Mouse (Mus musculus) heart, embryonic 12.5 days (tissue): ENCODE measurements around the gene Sox13. TPM values are rescaled to one million over a fixed set of nuclear protein-coding genes. Genes with fewer than 3 reads are reported as not detected.

Source experiments
- polyA plus RNA-seq: library from polyadenylated mRNA; unstranded; fragments of >200 nt; fragmentation: Nextera tagmentation; extraction: Ambion mirVana; gene quantifications from 2 replicates; pipeline ENCODE4 v1.2.1, GENCODE M21; 2016

Gene Sox13
- polyA plus RNA-seq, 1 experiment from 2014 or later = 6.8 TPM

Other genes with a start within 250 kb of the Sox13 start
- gene Golt1a, start 114.6 kb downstream of the Sox13 start, polyA plus RNA-seq = not detected in 2 replicates
- gene Kiss1, start 102.5 kb downstream of the Sox13 start, polyA plus RNA-seq = not detected in 2 replicates
- 0.18 TPM in 1 of 2 replicates, not detected in the other for gene Ren1, start 73.9 kb downstream of the Sox13 start, polyA plus RNA-seq
- gene Etnk2, start 60.8 kb downstream of the Sox13 start, polyA plus RNA-seq = 1.7 and 2.1 TPM in 2 replicates
- 421 and 452 TPM in 2 replicates for gene Snrpe, start 185.9 kb upstream of the Sox13 start, polyA plus RNA-seq
- not detected in 2 replicates for gene Zbed6, start 236.5 kb upstream of the Sox13 start, polyA plus RNA-seq
- 6.2 and 6.8 TPM in 2 replicates for gene Gm38394, start 236.9 kb upstream of the Sox13 start, polyA plus RNA-seq